Mouse (Mus musculus) embryonic fibroblast, embryonic 13.5 days (primary cell): ENCODE measurements at regions not wholly inside any gene's neighbourhood (a gene's known extent, or its start where the extent isn't known, plus 50 kb on each side); places are given as distances from the start of the nearest gene placed in this dataset.

Experiments used
- CTCF ChIP-seq: IDR thresholded peaks from 2 replicates; pipeline ENCODE4 v1.5.1; 2011; ENCODE audit warnings: mild to moderate bottlenecking, control low read depth, low read length, moderate library complexity, borderline replicate concordance; ENCODE audit not compliant: insufficient read depth
- POLR2A ChIP-seq: IDR thresholded peaks from 2 replicates; pipeline ENCODE4 v1.6.1; 2011; ENCODE audit warnings: low read depth, mild to moderate bottlenecking, control low read depth, low read length, moderate library complexity

GRCm38 (mm10) chr16:29849511-29849910, 214.7 kb upstream of the Hes1 start:
- TF ChIP-seq CTCF (no peak), POLR2A (no peak)
